Mouse (Mus musculus) layer of hippocampus, postnatal 36 days (tissue): ENCODE data around the gene Gm21209. TPM values are rescaled to one million over a fixed set of nuclear protein-coding genes. Genes with fewer than 3 reads are reported as not detected.
"Not testable (repeated sequence)": the region's sequence is repeated elsewhere in the genome, so short reads cannot be mapped to it uniquely, and the experiment has no call there.

Experiments used
- DNase-seq, 2 experiments: peaks; one replicate each; pipeline ENCODE4 v3.0.0; 2022
- total RNA-seq, 2 experiments: library from RNA; stranded (reverse); gene quantifications; 2 replicates each; pipeline ENCODE4 v1.2.3; 2021

The Gm21209 gene
- not detected for total RNA-seq

GRCm38 (mm10) chrY:49570856-49571255 lies at the start of gene Gm21209:
Gm21209 (plus strand) TSS chrY:49571156.
- DNase-seq, result not testable (repeated sequence)
